Mouse (Mus musculus) neutrophil, adult 65 days (primary cell): ENCODE data around the gene Gm4567. TPM values are rescaled to one million over a fixed set of nuclear protein-coding genes. Genes with fewer than 3 reads are reported as not detected.

Experiments
- total RNA-seq: library from RNA; stranded (reverse); gene quantifications from 2 replicates; pipeline ENCODE4 v1.2.4, GENCODE M21; 2023

Gm4567 gene
- total RNA-seq: not detected in 2 replicates

DNA sequence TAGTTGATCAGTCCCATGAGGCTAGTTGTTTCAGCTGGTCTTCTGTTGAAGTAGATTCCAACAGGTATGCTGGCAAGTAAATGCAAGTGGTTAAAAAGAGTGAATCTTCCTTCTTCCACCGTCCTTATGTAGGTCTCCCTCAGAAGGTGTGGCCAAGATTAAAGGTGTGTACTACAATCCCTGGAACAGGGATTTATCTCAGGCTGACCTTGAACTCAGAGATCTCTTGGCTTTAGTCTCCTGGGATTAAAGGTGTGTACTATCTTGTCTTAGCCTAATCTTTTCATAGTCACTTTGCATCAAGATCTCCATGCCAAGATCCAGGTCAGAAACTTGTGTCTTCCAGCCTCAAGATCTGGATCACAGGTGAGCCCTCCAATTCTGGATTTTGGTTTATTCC is at the start of gene Gm4567:
Gene Gm4567 (minus strand): TSS at position 101 of the 400 bp plus-strand sequence.

DNA sequence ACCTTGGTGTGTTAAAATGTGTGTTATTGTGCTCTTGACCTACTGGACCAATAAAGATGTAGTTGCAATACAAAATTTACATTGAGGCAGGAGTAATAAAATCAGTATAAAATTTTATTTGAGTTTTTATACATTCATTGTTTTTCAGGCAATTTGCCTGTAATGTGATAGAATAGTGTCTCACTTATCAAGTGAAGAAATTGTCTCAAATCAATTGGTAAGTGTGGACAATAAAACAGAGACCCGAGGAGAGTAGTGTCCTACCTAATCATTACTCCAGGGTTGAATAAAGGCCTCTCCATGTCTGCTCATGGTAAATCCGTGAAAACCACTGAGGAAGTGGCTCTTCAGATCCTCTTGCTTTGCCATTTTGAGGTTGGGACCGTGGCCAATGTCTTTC is 41.9 kb upstream of the Gm4567 start, which contains the start of gene Vmn1r157:
Gene Vmn1r157 (plus strand): TSS at position 301 of the 400 bp plus-strand sequence.

DNA sequence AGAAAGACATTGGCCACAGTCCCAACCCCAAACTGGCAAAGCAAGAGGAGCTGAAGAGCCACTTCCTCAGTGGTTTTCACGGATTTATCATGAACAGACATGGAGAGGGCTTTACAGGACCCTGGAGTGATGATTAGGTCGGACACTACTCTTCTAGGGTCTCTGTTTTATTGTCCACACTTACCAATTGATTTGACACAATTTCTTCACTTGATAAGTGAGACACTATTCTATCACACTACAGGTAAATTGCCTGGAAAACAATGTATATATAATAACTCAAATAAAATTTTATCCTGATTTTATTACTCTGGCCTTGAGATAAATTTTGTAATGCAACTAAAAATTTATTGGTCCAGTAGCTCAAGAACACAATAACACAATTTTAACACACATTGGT is 27.3 kb downstream of the Gm4567 start, which contains the start of gene Gm8693:
Gene Gm8693 (minus strand): TSS at position 101 of the 400 bp plus-strand sequence.

Other genes starting within 250 kb of the Gm4567 start
- gene Vmn1r151, start 220.0 kb downstream of the Gm4567 start, total RNA-seq: not detected in 2 replicates
- not detected in 2 replicates for gene Vmn1r152, start 196.7 kb downstream of the Gm4567 start, total RNA-seq
- gene Gm8677, start 184.8 kb downstream of the Gm4567 start, total RNA-seq: not detected in 2 replicates
- gene Gm4201, start 154.4 kb downstream of the Gm4567 start, total RNA-seq: not detected in 2 replicates
- not detected in 2 replicates for gene Gm4565, start 131.6 kb downstream of the Gm4567 start, total RNA-seq
- gene Vmn1r155, start 61.7 kb downstream of the Gm4567 start, total RNA-seq: not detected in 2 replicates
- gene Gm8693, start 27.4 kb downstream of the Gm4567 start, total RNA-seq: not detected in 2 replicates
- not detected in 2 replicates for gene Vmn1r157, start 42.0 kb upstream of the Gm4567 start, total RNA-seq
- gene Vmn1r158, start 71.1 kb upstream of the Gm4567 start, total RNA-seq: not detected in 2 replicates
- gene Vmn1r159, start 123.9 kb upstream of the Gm4567 start, total RNA-seq: not detected in 2 replicates
- gene Vmn1r160, start 151.5 kb upstream of the Gm4567 start, total RNA-seq: not detected in 2 replicates